23 mouse cellular contexts compared by ENCODE assay signal in the genomic region with DNA sequence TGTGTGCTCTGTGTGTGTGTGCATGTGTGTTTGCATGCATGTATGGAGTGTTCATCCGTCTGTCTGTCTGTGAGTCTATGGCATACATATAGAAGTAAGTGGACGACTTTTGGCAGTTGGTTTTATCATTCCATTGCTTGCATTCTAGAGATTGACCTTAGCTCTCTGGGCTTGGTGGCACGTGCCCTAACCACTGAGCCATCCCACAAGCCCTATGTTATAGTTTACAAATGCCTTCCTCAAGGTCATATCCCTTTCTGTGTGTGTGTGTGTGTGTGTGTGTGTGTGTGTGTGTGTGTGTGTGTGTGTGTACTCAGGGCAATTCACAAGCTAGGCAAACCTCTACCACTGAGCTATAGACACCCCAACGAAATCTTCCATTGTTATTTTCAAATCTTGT.
"Had no signal": no experiment of that assay in that cellular context is flagged by ENCODE, and none has a peak within 500 bp of the region (broad histone marks: within the 10 kb centered on the region; RNA-seq: fewer than 3 reads in every experiment).

No protein-coding gene starts in this region.

- H3K9me3 ChIP-seq: heart, embryonic 10.5 days; heart, embryonic 13.5 days; heart, embryonic 15.5 days; hindbrain, embryonic 13.5 days; hindbrain, embryonic 15.5 days; limb, embryonic 13.5 days; limb, embryonic 15.5 days; liver, embryonic 12.5 days had no signal

- H3K4me3 ChIP-seq: gastrocnemius, adult 2 months; heart, embryonic 10.5 days; heart, embryonic 13.5 days; heart, embryonic 15.5 days; hindbrain, embryonic 13.5 days; hindbrain, embryonic 15.5 days; limb, embryonic 13.5 days; limb, embryonic 15.5 days; liver, embryonic 12.5 days had no signal

- H3K4me1 ChIP-seq: hindbrain, embryonic 13.5 days; hindbrain, embryonic 15.5 days; limb, embryonic 13.5 days; limb, embryonic 15.5 days had no signal

- H3K27me3 ChIP-seq: heart, embryonic 13.5 days; heart, embryonic 15.5 days; hindbrain, embryonic 13.5 days; hindbrain, embryonic 15.5 days; limb, embryonic 13.5 days; limb, embryonic 15.5 days; liver, embryonic 12.5 days had no signal

- H3K9ac ChIP-seq: heart, embryonic 13.5 days; heart, embryonic 15.5 days; hindbrain, embryonic 13.5 days; hindbrain, embryonic 15.5 days; limb, embryonic 13.5 days; limb, embryonic 15.5 days; liver, embryonic 12.5 days; liver, embryonic 14.5 days had no signal

- H3K27ac ChIP-seq: heart, embryonic 10.5 days; hindbrain, embryonic 13.5 days; hindbrain, embryonic 15.5 days; hindbrain, postnatal 0 days; limb, embryonic 13.5 days; limb, embryonic 15.5 days; liver, embryonic 12.5 days; liver, embryonic 14.5 days had no signal

- H3K4me2 ChIP-seq: heart, embryonic 13.5 days; heart, embryonic 15.5 days; hindbrain, embryonic 13.5 days; hindbrain, embryonic 15.5 days; limb, embryonic 13.5 days; limb, embryonic 15.5 days; liver, embryonic 12.5 days had no signal

- DNase-seq: gastrocnemius, adult 2 months; gastrocnemius, postnatal 10 days; gastrocnemius, postnatal 36 days; heart, adult 11 months; heart, postnatal 10 days; kidney, adult 18-20 months; kidney, adult 8-10 months; kidney, postnatal 10 days; kidney, postnatal 25 days; layer of hippocampus, adult 9-11 months; layer of hippocampus, postnatal 36 days; left cerebral cortex, postnatal 4 days had no signal

- ATAC-seq: hindbrain, postnatal 0 days; intestine, embryonic 16.5 days; liver, embryonic 12.5 days had no signal

- H3K36me3 ChIP-seq: heart, embryonic 10.5 days; heart, embryonic 13.5 days; heart, embryonic 15.5 days; hindbrain, embryonic 13.5 days; hindbrain, embryonic 15.5 days; limb, embryonic 13.5 days; limb, embryonic 15.5 days; liver, embryonic 12.5 days had no signal
